Mouse (Mus musculus) small intestine, adult 2 months (tissue): Measurements from ENCODE around the gene Dab1.

Experiments
- CTCF ChIP-seq: fragments of 200-500 bp; IDR thresholded peaks from 2 replicates; pipeline ENCODE4 v1.5.1; 2012; ENCODE audit warnings: low read depth, mild to moderate bottlenecking, control low read depth, inconsistent platforms, low read length, moderate library complexity, mixed read lengths; ENCODE audit not compliant: insufficient replicate concordance, insufficient read length; ENCODE audit errors: extremely low read depth
- POLR2A ChIP-seq: fragments of 200-500 bp; IDR thresholded peaks from 2 replicates; pipeline ENCODE4 v1.6.1; 2012; ENCODE audit warnings: low read depth, mild to moderate bottlenecking, control low read depth, inconsistent platforms, low read length, moderate library complexity

- TF ChIP-seq CTCF (no peak), POLR2A (no peak)
Observed at GRCm38 (mm10) chr4:104782346-104782745, 1163.2 kb downstream of the Dab1 start.
